Mouse (Mus musculus) fat pad, adult 2 months (tissue): ENCODE data around the gene Tnfrsf17.
"Not testable (repeated sequence)": the region's sequence is repeated elsewhere in the genome, so short reads cannot be mapped to it uniquely, and the experiment has no call there.

Experiments used
- DNase-seq: peaks from one replicate; pipeline ENCODE4 v3.0.0-alpha.2; 2011; ENCODE audit warnings: low read depth, low spot score; ENCODE audit errors: extremely low read depth

Gene Tnfrsf17

GRCm38 (mm10) chr16:11330081-11330800, 16.6 kb downstream of the Tnfrsf17 start:
- DNase-seq: no peak

- DNase-seq: no peak
These were observed 17.4 kb downstream of the Tnfrsf17 start for GRCm38 (mm10) chr16:11331030-11331429.

- DNase-seq: no peak
These were observed 29.7 kb downstream of the Tnfrsf17 start for GRCm38 (mm10) chr16:11343292-11343815.

- DNase-seq: no peak
These were observed 38.3 kb downstream of the Tnfrsf17 start for GRCm38 (mm10) chr16:11351903-11352302.

- DNase-seq: no peak
These were observed 45.6 kb downstream of the Tnfrsf17 start for GRCm38 (mm10) chr16:11359173-11359572.

- DNase-seq: no peak
These were observed 46.3 kb downstream of the Tnfrsf17 start for GRCm38 (mm10) chr16:11359919-11360318.

- not testable (repeated sequence) for DNase-seq
These were observed 47.0 kb downstream of the Tnfrsf17 start for GRCm38 (mm10) chr16:11360576-11360975.

- DNase-seq: no peak
These were observed 52.0 kb downstream of the Tnfrsf17 start for GRCm38 (mm10) chr16:11365626-11366025.

DNA sequence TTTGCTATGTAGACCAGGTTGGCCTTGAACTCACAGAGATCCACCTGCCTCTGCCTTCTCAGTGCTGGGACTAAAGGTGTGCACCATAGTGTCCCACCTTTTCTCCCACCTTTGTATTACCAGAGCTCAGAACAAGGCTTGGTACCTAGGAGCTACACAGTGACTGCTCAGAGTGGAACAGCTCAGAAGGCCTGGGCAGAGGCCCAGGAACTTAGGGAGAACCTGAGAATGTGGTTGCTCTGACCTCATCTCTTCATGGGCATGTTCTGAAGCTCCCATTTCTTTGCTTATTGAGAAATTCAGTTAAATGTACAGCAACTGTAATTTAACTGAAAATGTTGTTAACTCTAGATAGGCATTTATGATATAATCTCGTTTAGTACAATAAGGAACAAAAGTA, 53.2 kb downstream of the Tnfrsf17 start:
- no peak for DNase-seq

- DNase-seq: no peak
These were observed 54.8 kb downstream of the Tnfrsf17 start for GRCm38 (mm10) chr16:11368412-11368811.

DNA sequence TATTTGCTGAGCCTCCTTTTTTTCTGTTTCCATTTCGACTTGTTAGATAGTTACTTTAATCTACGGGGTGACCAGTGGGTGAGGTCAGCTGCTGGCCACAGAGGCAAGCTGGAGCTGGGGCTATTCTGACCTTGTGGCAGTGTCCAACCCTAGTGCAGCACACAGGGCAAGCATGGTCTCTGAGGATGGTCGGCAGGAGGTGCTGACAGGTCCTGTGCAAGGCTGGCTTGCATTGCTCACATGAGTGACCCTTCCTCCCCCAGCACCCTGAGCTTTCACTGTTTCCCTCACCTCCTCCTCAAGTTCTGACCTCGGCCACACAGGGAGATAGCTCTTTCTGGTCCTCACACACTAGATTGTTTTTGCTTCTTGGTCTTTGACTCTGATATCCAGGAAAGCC, 55.5 kb downstream of the Tnfrsf17 start:
- DNase-seq: no peak

GRCm38 (mm10) chr16:11369642-11370041, 56.0 kb downstream of the Tnfrsf17 start:
- DNase-seq: no peak
